Mouse (Mus musculus): ENCODE data around the gene Cuta.

Cuta gene

DNA sequence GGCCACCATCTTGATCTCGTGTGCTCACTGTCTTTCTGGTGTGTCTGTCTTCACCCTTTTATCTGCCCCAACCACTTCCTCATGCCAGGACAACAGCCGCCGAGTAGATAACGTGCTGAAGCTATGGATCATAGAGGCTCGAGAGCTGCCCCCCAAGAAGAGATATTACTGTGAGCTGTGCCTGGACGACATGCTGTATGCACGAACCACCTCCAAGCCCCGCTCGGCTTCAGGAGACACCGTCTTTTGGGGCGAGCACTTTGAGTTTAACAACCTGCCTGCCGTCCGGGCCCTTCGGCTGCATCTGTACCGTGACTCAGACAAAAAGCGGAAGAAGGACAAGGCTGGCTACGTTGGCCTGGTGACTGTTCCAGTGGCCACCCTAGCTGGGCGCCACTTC, 17.5 kb upstream of the Cuta start:
- DNase-seq (ENCODE audit: extremely low spot score, low read depth, low spot score) = no peak

DNA sequence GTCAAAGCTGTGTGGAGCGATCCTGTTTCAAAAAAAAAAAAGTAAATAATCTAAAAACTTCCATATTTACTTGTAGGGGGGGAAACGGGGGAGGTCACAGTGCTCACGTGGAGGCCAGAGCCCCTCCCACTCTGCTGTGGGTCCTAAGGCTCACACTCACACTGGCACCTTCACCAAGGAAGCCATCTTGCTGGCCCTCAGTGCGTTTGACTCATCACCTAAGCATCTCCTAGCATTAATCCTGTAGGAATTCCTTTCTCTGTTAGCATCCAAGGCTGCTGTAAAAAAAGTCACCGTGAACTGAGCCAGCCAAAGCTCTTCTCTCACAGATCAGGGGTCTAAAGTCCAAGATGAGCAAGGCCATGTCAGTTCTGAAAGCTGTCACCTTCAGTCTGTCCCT, 16.9 kb upstream of the Cuta start:
- no peak for DNase-seq (ENCODE audit: extremely low spot score, low read depth, low spot score)

DNA sequence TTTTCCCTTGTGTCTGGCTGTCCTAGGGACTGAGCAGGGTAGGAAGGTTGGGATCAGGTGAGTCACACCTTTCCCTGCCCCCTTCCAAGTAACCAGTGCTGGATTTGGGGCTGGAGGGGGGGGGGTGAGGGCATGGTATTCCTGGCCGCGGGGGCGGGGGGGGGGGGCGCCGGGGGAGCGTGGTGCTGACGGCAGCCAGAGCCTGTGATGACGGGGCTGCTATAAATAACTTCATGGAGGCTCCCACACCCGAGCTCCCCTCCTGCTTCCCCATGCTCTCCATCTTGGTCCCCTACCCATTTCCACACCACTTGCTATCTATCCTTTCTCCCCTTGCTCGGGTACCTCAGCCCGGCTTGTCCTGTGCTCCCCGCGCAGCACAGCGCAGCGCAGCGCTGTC, 14.4 kb upstream of the Cuta start:
- no peak for DNase-seq (ENCODE audit: extremely low spot score, low read depth, low spot score)

DNA sequence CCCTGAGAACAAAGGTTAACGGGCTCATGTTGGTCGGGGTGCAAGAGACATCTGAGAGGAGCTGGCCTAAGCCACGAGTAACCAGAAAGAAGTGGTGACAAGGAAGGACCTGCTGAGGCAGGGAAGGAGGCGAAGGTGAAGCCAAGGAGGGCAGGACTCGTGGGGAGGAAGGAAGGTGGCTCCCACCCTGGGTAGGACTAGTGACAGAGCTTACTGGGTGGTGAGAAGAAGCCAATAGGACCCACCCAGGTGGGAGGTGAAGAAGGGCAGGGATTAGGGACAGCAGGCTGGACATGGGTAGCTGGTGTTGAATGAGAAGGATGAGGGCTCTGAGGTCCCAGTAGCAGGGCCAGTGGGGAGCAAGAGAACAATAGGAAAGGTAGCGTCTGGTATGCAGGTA, 13.8 kb upstream of the Cuta start:
- no peak for DNase-seq (ENCODE audit: extremely low spot score, low read depth, low spot score)

DNA sequence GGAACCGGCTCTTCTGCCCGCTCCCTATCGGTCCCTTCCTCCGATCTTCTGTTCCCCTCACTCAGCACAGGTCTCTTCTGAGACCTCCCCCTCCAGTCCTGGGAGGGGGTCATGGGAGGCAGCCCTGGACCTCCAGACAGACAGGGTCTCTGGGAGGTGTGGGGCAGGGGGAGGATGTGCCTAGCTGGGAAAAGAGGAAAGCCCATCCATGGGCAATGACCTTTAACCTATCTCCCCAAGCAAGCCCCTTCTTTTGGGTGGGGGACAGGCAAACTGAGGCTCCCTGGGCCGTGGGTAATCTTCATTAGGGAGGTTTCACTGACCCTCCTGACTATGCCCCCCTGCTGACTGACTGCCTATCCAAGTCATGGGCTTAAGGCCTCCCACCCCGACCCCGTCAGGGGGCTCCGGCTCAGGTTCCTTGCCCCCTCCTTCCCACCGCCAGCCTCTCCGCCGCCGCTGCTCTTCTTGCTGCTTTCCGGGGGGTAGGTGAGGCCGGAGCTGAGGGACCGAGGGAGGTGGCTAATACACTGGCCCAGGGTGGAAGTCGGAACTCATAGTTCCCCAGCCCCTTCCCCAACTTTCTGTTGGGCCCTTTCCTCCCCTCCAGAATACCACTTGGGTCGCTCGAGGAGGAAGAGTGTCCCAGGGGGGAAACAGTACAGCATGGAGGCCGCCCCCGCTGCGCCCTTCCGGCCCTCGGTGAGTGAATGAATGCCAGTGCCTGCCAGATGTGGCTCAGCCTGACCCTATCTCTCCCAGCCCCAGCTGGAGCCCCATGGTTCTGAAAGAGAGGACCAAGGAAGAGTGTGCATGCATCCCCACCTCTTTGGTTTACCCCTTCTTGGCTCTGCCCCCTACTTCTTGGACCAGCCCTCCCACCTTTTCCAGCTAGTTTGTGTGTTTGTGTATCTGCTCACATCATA, 12.8 kb upstream of the Cuta start:
- DNase-seq (ENCODE audit: extremely low spot score, low read depth, low spot score) = no peak

DNA sequence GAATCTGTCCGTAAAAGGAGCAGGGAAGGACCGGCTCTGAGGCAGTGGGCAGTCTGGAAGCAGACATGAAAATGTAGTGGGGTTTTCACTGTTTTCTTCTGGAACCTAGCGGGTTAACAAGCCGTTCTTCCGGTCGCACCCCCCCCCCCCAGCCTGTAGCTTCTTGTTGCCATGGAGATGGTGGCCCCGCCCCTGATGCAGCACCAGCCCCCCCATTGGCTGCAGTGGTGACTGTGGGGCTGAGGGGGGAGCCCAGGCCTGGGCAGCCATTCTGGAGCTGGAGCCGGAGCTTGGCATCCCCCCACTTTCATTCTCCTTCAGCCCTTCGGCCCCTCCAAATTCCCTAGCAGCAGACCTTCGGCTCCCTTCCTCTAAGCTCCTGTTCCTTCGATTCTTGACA, 12.0 kb upstream of the Cuta start:
- no peak for DNase-seq (ENCODE audit: extremely low spot score, low read depth, low spot score)

DNA sequence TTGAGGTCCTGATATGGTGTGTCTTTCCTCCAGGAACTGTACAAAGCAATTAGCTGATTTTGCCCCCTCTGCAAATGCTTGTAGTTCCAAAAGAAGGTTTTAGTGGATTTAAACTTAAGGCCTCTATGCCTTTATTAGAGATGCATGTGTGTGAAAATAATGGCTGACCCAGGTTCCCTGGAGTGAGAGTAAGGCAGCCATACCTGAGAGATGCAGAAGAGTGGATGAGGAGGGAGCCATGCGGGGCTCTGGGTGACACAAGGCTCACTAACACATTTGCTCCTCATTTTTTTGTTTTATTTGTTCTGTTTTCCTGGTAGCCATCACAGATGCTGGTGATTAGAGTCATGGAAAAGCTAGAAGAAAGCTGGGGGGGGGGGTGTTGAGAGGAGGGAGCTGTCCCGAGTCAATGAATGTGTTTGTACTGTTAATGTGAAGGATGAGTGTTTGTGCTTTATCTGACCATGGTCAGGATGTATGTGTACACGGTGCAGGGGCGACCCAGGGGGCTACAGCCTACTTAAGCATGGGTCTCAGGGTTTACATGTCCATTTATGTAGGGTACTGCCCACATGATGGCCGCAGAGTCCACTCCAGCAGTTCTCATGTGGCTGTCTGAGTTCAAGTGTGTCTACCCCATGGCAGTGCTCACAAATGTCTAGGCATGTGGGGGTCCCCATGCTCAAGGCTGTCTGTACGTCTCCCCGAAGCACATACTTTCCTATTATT, 11.4 kb upstream of the Cuta start:
- DNase-seq (ENCODE audit: extremely low spot score, low read depth, low spot score) = no peak

DNA sequence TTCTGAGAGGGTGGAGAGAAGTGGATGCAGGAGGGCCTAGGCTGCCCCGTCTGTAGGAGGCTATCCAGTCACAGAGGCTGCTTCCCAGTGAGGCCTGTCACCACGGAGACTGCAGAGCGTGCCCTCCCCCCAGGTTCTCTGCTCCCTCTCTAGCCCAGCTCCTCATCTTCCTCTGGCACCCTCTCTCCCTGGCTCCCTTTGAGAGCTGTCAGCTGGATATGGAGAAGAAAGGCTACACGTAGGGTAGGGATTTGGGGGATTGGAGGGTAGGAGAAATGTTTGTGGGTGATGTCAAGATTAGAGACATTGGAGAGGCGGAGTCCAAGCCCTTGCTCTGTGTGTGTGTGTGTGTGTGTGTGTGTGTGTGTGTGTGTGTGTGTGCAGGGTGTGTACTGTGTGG, 10.5 kb upstream of the Cuta start:
- no peak for DNase-seq (ENCODE audit: extremely low spot score, low read depth, low spot score)

DNA sequence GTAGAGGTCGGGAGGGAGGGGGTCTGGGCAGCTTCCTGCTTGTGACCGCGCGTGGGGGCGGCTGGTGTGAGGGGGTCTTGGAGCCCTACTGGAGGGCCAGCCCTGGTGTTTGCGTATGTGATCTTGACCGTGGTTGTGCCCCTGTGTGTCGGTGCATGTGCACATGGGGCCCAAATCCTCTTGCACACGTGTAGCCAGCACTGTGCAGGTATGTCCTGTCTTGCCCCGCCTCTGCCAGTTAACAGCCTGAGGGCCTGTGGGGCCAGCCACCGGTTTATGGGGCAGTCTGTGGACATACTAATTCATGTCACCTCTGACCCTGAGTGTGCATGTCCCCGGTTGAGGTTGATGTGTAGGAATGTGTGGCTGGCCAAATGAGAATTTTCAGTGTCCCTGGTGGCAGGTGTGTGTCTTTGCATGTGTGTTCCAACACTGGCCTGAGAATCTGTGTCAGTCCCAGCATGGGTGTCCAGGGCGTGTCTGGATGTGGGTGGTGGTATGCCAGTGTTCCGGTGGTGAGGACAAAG, 9.7 kb upstream of the Cuta start:
- no peak for DNase-seq (ENCODE audit: extremely low spot score, low read depth, low spot score)

DNA sequence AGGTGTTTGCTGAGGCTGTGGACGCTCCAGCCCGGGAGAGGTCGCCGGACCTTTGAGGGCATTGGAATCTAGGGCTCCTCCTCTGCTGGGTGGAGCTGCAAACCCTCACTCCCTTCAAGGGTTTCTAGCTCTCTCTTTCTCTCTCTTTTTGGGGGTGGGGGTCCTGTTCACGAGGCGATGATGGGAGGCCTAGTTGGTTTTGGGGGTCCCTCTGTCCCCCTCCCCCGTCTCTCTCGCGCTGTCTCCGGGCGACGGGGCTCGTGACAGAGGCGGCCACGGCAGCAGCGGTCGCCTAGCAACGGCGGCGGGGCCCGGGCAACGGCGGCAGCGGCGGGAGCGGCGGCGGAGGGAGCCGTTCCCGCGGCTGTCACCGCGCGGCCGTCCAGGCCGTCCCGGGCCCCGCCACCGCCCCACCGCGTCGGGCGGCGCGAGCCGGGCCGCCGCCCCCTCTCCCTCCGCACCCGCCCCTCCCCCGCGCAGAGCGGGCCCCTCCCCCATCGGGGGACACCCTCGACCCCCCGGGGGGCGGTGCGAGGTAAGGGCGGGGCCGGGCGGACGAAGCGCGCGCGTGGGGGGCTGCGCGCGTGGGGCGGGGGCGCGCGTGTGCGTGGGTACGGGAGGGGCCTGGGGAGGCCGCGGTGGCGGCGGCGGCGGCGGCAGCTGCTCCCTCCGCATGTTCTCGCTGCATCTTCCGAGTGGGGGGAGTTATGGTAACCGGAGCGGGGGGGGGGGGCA, 9.1 kb upstream of the Cuta start:
- DNase-seq (ENCODE audit: extremely low spot score, low read depth, low spot score) = no peak

DNA sequence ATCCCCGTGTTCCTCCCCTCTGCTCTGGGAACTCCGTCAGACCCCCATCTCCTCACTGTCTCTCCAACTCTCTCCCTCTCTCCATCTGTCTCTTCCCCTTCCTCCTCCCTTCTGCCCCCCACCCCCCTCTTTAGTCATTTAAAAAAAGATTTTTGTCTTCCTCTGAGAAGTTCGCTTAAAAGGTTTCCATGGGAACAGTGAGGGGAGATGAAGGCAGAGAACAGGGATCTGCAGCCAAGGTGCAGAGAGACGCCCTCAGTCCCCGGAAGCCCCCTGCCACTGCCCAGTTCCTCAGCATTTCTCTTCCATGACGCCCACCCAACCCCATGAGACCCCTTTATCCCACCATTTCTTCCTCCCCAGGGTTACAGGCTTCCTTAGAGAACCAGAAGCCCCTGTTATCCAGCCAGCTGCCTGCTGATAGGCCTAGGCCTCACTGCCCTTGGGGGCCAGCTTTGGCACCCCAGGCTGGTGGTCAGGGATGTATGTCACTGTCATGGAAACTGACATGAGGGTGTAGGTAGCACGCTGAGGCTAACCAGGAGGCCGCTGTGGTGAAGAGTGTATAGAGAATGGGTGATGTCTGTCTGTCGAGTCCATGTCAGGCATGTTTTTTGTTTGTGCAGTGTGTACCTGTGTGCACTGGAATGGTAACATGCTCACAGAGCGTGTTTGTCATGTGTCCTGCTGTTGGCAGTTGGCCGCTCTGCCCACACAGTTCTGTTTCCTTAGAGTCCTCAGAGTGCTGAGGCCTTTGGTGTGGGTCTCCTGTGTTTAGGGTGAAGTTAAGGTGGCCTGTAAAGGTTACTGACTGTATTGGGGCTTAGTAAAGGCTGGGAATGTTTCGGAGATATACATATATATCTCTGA, 8.1 kb upstream of the Cuta start:
- DNase-seq (ENCODE audit: extremely low spot score, low read depth, low spot score) = no peak

DNA sequence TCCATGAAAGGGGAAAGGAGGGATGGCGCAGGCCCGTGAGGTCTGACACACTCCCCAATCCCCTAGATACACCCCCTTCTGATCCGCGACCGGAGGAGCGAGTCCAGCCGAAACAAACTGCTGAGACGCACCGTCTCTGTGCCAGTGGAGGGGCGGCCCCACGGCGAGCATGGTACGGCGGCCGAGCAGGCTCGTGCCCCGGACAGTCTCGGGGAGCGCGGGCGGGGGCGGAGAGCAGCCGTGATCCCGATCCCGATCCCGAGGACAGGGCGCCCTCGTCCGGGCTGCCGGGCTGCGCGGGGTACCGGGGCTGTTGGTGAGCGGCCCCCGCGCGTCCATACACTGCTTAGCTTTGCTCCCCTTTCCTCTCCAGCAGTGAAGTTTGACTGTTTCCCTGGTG, 7.2 kb upstream of the Cuta start:
- DNase-seq (ENCODE audit: extremely low spot score, low read depth, low spot score) = no peak

DNA sequence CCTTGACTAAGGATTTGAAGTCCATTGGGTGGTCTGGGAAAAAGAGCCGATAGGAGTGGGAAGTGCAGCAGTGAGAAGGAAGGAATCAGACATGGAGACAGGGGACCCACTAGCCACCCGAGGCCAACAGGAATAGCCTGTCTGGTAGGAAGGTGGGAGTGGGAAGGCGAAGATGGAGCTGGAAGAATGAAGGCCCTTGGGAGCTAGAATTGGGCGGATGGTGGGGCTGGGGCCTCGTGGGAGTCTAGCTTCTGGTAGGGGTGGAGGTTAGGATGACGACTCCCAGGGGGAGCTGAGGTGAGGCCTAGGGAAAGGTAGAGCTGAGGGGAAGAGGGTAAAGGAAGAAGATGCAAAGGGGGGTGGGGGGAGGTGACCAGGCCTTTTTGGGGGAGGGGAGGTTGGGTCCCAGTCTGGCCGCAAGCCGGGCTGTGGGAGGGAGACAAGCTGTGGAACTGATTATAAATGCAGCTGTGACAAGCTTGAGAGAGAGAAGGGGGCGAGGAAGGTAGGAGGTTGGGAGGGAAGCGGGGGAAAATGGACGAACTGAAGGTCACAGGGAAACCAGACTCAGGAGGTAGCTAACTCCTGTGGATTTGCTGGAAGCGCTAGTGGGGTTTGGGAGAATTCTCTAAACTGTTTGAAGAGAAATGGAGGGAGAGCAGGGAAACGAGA, 6.6 kb upstream of the Cuta start:
- DNase-seq (ENCODE audit: extremely low spot score, low read depth, low spot score) = no peak

DNA sequence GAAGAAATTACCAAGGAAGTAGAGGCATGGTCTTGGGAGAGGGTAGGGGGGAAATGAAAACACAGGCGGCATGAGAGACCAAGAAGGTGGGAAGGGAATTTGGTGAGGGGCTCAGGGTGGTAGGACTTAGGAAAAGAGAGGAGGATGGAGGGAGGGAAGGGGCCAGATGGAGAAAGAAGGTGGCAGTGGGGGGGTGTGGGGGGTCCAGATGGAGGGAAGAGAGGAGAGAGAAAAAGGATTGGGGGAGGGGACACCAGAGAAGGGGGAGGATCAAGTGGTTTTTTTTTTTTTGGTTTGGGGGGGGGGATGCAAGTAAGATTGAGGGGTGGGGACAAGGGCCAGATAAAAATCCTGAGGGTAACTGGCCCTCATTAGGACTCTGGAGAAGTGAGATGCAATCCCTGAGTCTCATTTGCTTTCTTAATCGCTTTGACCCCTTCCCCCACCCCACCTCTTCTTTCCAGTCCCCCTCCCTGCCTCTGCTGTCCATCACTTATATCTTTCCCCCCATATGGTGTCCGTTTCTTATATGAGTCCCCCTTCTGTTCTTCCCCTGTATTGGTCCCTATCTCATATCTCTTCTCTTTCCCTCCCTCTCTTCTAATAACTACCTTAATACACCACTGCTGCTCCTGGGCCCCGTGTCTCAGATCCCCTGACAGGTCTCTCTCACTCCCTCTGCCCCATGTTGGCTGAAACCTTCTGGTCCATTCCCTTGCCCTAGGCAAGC, 2.6 kb upstream of the Cuta start:
- no peak for DNase-seq (ENCODE audit: extremely low spot score, low read depth, low spot score)

DNA sequence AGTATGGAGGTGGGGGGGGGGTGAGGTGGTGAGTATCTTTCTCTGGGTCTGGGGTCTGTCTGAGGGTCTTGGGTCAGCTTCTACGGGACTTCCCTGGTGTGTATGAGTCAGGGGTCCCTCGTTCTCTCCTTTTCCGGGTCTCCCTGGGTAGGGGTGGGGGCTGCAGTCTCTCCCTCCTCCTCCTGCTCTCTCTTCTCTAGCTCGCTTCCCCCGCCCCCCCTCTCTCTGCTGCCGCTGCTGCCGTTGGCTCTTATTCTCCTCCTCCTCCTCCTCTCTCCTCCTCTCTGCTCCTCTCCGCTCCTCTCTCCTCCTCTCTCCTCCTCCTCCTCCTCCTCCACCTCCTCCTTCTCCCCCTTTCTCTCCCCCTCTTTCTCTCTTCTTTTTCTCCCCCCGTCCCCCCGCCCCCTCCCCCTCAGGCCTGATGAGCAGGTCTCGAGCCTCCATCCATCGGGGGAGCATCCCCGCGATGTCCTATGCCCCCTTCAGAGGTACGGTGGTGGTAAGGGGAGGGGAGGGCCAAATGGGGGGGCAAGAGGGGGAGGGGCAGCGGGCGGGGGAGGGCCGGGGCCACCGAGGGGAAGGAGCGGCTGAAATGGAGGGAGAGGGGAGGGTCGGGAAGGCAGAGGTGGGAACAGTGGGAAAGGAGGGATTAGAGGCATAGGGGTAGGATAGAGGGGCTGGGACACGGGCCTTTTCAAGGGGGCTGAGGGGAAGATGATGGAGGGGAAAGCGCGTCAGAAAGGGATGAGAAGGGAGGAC, 1.8 kb upstream of the Cuta start, which contains the start of gene Syngap1:
Gene Syngap1, plus strand, starts transcription at position 223 of the 759 bp plus-strand sequence.
- DNase-seq (ENCODE audit: extremely low spot score, low read depth, low spot score) = no peak

DNA sequence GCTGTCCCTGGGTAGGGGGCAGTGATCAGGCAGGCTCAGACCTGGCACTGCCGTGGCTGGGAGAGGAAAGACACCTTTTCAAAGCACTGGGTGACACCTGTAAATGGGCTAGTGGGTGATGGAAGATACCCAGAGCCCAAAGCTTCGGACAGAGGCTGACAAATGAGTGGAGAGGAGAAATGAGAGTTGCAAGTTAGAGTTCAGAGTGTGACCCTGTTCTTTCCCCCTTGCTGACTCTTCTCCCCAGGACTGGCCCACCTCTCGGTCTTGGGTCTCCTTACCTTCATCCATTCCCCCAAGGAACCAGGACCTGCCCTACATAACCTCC, 568 bp upstream of the Cuta start:
- no peak for DNase-seq (ENCODE audit: extremely low spot score, low read depth, low spot score)

DNA sequence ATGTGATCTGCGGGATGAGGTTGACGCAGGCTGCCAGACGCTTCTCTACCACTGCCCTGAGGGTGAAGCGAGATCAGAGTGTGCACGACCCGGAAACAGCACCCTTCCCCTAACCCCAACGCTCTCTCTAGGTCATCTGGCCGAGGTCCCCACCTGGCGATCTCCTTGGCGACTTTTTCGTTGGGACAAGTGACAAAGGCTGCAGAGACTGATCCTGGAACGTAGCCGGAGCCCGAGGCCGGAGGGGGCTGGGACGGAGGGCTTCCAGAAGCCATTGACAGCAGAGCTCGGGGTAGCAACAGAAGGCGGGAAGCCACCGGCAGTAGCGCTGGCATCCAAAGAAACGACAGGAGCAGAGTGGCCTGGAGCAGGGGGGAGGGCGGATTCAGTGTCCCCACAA, 638 bp downstream of the Cuta start:
- DNase-seq (ENCODE audit: extremely low spot score, low read depth, low spot score) = no peak

DNA sequence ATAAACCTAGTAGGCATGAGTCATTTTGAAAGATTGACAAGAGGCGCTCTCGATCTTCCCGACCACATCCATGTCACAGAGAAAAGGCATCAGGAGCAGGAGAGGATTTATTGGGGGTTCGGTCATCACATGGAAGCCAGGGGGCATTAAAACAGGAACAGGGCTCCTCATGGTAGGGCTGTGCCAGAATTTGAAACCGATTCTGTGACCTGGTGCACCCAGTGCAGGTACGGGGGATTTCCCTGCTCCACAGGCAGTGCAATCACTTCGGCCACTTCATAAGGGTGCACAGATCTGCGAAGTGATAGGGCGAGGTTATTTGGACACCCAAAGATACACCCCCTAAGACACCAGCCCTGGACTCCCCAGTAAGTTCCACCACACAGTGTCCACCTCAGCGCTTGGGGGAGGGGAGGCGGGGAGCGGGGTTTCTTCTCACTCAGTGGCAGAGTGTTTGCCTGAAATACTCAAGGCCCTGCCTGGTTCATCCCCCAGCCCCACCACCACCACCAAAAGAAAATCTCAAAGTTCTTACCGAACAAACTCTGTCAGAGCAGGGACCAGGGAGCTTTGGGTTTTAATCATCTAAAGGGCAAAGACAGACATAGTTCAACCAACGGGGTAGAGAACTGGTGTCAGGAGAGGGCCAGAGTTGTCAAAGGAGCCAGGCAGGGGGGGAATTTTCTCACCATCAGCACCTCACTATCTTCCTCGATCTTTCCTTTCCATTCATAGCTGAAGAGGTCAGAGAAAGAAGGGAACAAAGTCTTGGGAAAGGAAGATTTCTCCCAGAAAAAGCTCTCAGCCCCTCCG, 1.3 kb downstream of the Cuta start:
- DNase-seq (ENCODE audit: extremely low spot score, low read depth, low spot score) = no peak

All from hindlimb bud, embryonic 11.5 days (tissue).